Mouse (Mus musculus): Measurements from ENCODE around the gene Col15a1.
A peak's percentile ranks its signal among the peaks of the same experiment; 100 is the strongest.

Gene Col15a1

DNA sequence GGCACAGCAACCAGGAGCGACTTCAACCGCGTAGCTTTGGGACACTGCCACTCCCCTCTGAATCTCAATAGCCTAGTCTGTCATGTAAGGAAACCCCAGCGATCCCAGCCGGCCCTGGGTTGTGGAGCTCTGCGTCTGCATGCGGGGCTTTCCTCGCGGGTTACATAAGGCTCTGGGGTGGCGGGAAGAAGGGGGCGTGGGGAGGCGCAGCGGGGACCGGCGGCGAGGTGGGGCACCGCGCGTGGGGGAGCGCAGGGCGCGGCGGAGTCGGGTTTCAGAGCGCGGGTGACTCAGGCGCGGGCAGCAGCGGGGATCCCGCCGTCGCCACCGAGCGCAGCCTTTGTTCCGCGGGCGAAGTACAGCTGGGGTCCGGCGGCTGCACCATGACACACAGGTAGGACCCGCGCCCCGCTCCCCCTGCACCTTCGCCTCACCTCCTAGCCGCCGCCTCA lies at the start of gene Col15a1:
Gene Col15a1, plus strand, starts transcription at position 193 of the 452 bp plus-strand sequence.
- no peak for DNase-seq (ENCODE audit: low spot score)

GRCm38 (mm10) chr4:47161103-47161755 lies 46.7 kb upstream of the Col15a1 start:
- DNase-seq (ENCODE audit: low spot score), result peak; percentile 13

DNA sequence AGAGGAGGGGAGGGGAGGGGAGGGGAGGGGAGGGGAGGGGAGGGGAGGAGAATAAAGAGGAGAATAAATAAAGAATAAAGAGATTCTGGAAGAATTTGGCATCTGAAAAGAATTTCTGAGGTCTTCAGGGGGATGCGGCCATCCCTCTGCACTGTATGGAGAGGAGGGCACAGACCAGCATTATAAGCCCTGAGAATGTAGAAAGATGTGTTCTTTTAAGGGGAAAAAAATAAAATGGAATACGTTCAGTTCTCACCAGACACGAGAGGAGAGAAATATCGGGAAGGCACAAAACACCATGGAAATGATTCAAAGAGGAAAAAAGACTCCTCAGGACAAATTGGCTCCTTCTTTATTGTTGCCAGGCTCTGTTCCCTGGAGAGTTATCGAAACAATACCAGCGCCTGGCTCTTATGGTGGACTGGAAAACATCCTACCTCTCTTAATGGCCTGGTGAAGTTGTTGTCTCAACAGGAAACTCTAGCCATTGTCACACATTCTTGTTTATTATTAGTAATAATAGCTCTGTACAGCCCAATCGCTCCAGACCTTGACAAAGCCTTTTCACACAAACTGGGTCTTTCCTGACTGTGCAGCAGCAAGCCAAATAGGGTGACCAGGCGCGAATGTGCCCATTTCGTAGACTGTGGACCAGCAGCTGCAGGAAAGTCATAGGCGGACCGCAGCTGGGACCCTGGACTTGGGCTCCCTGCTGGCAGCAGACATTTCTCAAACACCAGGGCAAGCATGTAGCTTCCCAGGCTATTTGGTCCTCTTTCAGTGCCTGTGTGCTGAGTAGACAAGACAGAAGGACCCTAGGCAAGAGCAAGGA lies 46.0 kb upstream of the Col15a1 start:
- no peak for DNase-seq (ENCODE audit: low spot score)

DNA sequence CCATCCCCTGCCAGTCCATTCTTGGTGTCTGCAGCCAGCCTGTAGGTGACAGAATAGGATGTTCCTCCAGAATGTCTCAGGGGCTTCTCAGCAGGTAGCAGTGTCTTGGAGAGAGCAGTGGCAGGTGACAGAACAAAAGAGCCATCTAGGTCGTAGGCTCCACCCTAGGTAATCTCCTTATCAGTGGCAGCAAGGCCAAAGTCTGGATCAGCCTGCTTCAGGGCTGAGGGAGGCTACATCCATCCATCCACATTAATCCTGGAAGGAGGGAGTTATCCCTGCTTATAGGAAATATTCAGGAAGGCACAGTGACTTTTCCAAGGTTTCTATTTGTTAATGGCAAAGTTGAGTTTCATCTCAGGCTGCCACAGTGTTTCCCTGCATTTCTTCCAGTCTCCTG lies 35.6 kb upstream of the Col15a1 start:
- no peak for DNase-seq (ENCODE audit: low spot score)

GRCm38 (mm10) chr4:47177101-47177500 lies 30.9 kb upstream of the Col15a1 start:
- no peak for DNase-seq (ENCODE audit: low spot score)

DNA sequence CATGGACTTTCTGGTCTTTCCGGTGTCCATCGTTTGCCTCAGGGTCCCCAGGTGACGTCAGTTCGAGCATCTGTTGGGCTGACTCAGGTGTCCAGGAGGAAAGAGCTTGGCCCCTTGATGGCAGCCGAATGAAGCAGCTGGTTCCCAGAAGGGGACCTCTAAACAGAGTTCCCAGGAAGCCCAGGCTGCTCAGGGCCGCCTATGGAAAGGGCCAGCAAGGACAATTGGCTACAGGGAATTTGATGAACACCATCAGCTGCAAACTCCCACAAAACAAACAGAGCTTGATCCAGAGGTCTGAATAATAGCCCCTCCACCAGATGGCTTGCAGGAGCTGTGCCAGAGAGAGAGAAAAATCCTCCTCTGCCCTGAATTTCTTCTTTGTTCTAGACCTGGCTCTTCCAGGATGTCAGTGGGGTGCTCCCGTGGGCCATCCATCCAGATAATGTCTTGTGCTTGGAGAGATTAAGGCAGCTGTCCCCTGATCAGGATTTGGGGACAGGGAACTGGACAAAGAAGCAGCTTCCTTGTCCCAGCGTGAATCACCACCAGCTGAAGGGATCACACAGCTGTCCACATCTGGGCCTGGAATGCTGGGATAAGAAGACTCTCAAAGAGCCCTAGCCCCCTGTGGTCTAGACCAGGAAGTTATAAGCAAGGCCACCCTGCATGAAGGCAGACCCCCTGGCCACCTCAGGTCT lies 29.6 kb upstream of the Col15a1 start:
- no peak for DNase-seq (ENCODE audit: low spot score)

GRCm38 (mm10) chr4:47179535-47179934 lies 28.4 kb upstream of the Col15a1 start:
- no peak for DNase-seq (ENCODE audit: low spot score)

DNA sequence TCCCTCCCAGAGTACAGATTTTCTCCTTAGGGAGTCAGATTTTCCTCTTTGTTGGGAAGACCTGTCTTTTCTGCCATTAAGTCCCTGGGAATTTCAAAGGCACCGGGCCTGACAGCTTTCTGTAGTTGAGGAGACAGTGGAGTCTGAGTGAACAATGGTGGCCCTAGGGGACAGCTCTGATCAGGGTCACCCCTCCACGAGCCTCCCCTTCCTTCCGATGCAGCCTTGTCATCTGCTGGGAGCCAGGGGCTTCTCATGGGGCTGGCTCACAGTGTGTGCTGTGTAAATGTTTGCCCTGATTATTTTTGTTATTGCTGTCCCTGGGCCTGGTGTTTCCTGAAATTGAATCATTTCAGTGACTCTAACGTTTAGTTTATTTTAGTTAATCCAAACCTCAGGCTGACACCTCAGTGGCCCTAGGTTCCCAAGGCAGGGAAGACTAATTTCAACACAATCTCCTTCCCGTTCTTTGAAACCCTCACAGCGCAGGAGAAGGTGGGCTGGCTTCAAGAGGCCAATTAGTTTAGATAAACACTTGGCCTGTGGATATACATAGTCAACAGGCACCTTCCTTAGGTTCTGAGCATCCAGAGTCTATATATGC lies 23.8 kb upstream of the Col15a1 start:
- DNase-seq (ENCODE audit: low spot score), result no peak

- DNase-seq (ENCODE audit: low spot score), result no peak
Measured at GRCm38 (mm10) chr4:47186514-47186913, 21.4 kb upstream of the Col15a1 start.

- no peak for DNase-seq (ENCODE audit: low spot score)
Measured at GRCm38 (mm10) chr4:47196173-47196572, 11.8 kb upstream of the Col15a1 start.

- DNase-seq (ENCODE audit: low spot score), result no peak
Measured at GRCm38 (mm10) chr4:47203643-47204042, 4.3 kb upstream of the Col15a1 start.

- DNase-seq (ENCODE audit: low spot score), result no peak
Measured at GRCm38 (mm10) chr4:47205846-47206245, 2.1 kb upstream of the Col15a1 start.

DNA sequence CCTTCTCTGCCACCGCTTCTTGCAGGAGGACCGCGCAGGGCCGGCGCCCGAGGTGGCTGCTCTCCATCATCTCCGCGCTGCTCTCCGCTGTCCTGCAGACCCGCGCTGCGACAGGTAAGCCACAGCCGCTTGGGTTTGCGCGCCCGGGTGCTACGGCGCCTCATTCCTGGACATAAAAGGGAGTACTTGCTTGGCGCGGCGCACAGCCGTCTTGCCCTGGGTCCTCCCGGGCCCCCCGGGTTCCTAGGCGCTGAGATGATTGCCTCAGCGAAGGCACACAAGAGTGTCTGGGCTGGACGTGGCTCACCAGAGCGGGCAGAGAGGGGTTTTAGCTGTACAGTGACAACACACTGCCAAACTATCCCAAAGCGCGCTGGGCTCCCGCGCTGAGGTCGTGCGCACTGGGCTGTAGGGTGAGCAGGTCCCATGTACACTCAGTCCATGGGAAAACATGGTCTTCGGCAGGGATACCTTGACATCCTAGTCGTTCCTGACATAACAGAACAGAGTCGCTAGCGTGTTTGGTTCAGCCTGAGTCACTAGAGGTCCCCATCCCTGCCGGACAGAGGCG lies 545 bp downstream of the Col15a1 start:
- DNase-seq (ENCODE audit: low spot score), result no peak

GRCm38 (mm10) chr4:47209466-47209865 lies 1.5 kb downstream of the Col15a1 start:
- no peak for DNase-seq (ENCODE audit: low spot score)

DNA sequence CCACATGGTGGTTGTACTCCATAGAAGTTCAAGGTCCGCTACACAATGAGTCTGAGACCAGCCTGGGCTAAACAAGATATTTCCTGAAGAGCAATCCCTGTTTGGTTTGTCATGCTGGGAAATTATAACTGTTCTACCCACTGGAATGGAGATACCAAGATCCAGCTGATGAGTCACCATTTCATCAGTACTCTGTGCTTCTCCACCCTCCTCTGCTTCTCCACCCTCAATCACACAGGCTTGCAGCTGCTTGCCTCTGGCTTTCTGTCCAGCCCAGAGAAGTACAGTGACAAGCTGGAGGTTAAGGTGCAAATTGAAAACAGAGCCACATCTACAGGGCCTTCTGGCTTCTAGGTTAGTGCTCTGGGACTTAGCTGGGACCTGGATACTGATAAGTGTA lies 10.9 kb downstream of the Col15a1 start:
- DNase-seq (ENCODE audit: low spot score), result no peak

DNA sequence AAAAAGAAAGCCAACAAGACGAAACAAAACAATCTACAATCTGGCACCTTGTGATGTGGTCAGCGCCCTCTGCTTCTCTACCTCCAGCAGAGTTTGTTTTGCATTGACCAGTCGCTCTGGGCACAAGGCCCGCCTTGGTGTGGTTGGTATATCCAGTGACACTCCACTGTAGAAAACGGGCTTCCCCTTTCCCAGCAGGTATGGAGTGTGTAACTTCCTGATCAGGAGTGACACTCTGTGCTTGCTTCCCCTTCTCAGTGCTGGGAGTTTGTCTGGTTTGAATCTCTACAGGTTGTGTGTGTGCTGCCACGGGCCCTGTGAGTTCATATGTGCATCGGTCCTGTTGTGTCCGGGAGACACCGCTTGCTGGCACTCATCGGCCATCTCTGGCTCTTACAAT lies 11.4 kb downstream of the Col15a1 start:
- no peak for DNase-seq (ENCODE audit: low spot score)

GRCm38 (mm10) chr4:47220544-47220943 lies 12.6 kb downstream of the Col15a1 start:
- DNase-seq (ENCODE audit: low spot score), result no peak

DNA sequence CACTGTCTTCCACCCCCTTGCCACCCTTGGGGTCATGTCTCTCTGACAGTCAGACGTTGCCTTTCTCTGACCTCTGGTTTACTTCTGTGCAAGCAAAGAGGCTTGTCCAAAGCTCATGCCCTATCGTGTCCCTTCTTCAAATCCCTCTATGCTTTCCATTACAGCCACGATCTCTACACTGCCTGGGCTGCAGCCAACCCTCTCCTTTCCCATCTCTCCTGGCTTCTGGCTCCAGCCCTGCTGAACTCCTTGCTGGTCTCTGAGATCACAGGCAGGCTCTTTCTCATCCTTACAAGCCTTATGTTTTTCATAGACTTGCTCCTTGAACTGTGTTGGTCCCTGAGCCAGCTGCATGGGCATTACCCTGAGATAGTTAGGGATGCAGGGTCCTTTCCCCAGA lies 14.2 kb downstream of the Col15a1 start:
- no peak for DNase-seq (ENCODE audit: low spot score)

DNA sequence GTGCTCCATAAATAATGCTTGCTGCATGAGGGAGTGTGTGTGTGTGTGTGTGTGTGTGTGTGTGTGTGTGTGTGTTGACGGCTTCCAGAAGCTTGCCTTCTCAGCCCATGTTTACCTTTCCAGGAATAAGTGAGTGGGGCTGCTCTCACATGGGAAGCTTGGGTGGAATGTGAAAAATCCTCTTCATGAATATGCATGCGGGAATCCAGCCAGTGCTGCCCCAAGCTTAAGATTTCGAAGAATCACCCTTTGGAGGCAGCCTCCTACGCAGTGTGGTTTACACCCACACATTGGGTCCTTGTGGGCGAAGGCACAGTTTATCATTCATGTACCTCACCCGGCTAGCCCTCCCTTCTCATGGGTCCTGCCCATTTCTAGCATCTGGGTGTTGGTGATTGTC lies 18.0 kb downstream of the Col15a1 start:
- DNase-seq (ENCODE audit: low spot score), result peak; percentile 32

- DNase-seq (ENCODE audit: low spot score), result no peak
Measured at GRCm38 (mm10) chr4:47227101-47227500, 19.1 kb downstream of the Col15a1 start.

GRCm38 (mm10) chr4:47227756-47228155 lies 19.8 kb downstream of the Col15a1 start:
- no peak for DNase-seq (ENCODE audit: low spot score)

DNA sequence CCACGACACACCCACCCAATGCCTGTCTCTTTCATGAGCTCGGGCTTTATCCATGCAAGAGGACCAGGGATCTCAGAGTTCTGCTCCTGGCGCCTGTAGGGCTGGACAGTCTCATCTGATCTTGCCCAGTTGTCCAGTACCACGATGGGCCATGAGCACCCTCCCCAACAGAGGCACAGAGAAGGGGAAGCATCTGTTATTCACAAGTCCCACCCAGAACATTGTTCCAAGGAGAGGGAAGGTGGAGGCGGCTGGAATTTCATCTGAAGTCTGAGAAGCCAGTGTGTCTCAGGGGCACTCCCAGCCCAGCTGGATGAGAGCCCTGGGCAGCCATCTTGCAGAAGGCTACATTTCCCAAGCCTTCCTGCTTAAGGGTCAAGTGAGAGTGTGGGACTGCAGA lies 21.0 kb downstream of the Col15a1 start:
- DNase-seq (ENCODE audit: low spot score), result no peak

All from yolk sac, embryonic 10.5 days (tissue).